Mouse (Mus musculus): ENCODE results near the gene Ppl. TPM values are rescaled to one million over a fixed set of nuclear protein-coding genes. Genes with fewer than 3 reads are reported as not detected.
A peak's percentile ranks its signal among the peaks of the same experiment; 100 is the strongest.

Ppl gene
- polyA plus RNA-seq, 1 experiment: 1.6 TPM

DNA sequence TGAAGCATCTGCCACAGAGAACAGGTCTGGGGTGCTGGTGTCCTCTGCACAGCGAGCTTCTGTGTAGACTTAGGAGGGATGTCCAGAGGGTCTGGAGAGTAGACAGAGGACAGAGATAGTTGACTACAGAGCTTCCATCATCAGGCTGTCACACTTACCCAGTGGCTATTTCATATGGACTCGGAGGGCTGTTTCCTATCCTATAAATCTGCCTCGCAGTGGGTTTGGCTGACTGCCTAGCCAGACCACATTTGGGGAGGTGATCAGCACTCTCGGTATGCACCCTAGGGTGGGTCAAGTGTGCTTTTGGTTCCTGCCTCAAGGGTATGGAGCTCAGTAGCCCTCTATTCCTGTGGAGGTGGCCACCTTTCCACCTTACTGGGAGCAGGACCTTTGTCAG, 47.0 kb downstream of the Ppl start:
- H3K4me3 ChIP-seq (ENCODE audit: low read depth, low read length): no peak overlapping the region
- no peaks in the 10 kb centered on the region for H3K27me3 ChIP-seq (ENCODE audit: control insufficient read depth, insufficient read depth, low read length)
- H3K36me3 ChIP-seq (ENCODE audit: control insufficient read depth, insufficient read depth, low read length): peaks cover 51% of the 10 kb centered on the region
- WGBS: 85% methylated on average over 4 of the region's 4 CpGs
- no peak overlapping the region for H3K27ac ChIP-seq (ENCODE audit: insufficient read depth, low read depth, low read length)
- H3K4me1 ChIP-seq (ENCODE audit: control insufficient read depth, insufficient read depth, insufficient read length, low read length): no peaks in the 10 kb centered on the region
- TF ChIP-seq POLR2A (IDR thresholded peaks at IDR 0.05; ENCODE audit: low read depth, low read length): no peak
- no peak for TF ChIP-seq CTCF (IDR thresholded peaks at IDR 0.05; ENCODE audit: extremely low read depth, insufficient read length, insufficient replicate concordance, low read depth, low read length)

DNA sequence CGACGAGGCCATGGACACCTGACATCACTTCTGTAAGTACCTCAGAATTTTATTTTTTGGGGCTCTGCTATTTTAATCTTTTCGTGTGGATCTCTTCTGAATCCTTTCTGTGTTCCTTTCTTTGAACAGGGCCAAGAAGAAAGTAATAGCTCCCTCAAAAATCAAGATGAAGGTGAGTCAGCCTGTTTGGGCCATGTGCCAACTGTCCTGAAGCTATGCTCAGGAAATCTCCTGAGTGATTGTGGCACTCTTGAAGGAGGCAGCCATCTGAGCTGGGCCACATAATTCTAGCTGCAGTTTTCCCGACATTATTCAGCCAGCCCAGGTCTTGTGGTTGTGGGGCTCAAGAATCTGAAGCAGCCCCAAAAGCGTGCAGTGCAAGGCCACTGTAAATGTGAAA, 57.9 kb downstream of the Ppl start:
- H3K36me3 ChIP-seq (ENCODE audit: control insufficient read depth, insufficient read depth, low read length): peaks cover 72% of the 10 kb centered on the region
- H3K4me1 ChIP-seq (ENCODE audit: control insufficient read depth, insufficient read depth, insufficient read length, low read length): no peaks in the 10 kb centered on the region
- no peak for TF ChIP-seq POLR2A (IDR thresholded peaks at IDR 0.05; ENCODE audit: low read depth, low read length)
- no peak for TF ChIP-seq CTCF (IDR thresholded peaks at IDR 0.05; ENCODE audit: extremely low read depth, insufficient read length, insufficient replicate concordance, low read depth, low read length)
- whole genome bisulfite sequencing: 88% methylated on average over 5 of the region's 5 CpGs
- no peaks in the 10 kb centered on the region for H3K27me3 ChIP-seq (ENCODE audit: control insufficient read depth, insufficient read depth, low read length)
- no peak overlapping the region for H3K4me3 ChIP-seq (ENCODE audit: low read depth, low read length)
- no peak overlapping the region for H3K27ac ChIP-seq (ENCODE audit: insufficient read depth, low read depth, low read length)

DNA sequence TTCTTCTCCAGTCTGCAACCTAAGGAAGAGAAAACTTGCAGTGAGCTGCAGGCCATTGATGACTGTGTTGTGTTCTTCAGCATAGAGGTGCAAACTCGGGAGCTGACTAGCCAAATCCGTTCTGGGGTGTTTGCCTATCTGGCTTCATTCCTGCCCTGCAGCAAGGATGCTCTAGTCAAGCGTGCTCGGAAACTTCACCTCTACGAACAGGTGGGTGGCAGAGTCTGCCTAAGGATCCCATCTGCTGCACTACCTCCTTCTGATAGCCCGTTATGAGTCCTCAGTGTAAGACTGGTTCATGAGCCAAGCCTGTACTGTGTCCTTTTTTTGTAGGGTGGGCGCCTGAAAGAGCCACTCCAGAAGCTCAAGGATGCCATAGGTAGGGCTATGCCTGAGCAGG, 60.2 kb downstream of the Ppl start:
- no peak overlapping the region for H3K4me3 ChIP-seq (ENCODE audit: low read depth, low read length)
- 94% methylated on average over 7 of the region's 7 CpGs for WGBS
- H3K4me1 ChIP-seq (ENCODE audit: control insufficient read depth, insufficient read depth, insufficient read length, low read length): no peaks in the 10 kb centered on the region
- no peaks in the 10 kb centered on the region for H3K27me3 ChIP-seq (ENCODE audit: control insufficient read depth, insufficient read depth, low read length)
- H3K27ac ChIP-seq (ENCODE audit: insufficient read depth, low read depth, low read length): no peak overlapping the region
- peaks cover 57% of the 10 kb centered on the region for H3K36me3 ChIP-seq (ENCODE audit: control insufficient read depth, insufficient read depth, low read length)
- TF ChIP-seq POLR2A (IDR thresholded peaks at IDR 0.05; ENCODE audit: low read depth, low read length) (no peak), CTCF (IDR thresholded peaks at IDR 0.05; ENCODE audit: extremely low read depth, insufficient read length, insufficient replicate concordance, low read depth, low read length) (no peak)

DNA sequence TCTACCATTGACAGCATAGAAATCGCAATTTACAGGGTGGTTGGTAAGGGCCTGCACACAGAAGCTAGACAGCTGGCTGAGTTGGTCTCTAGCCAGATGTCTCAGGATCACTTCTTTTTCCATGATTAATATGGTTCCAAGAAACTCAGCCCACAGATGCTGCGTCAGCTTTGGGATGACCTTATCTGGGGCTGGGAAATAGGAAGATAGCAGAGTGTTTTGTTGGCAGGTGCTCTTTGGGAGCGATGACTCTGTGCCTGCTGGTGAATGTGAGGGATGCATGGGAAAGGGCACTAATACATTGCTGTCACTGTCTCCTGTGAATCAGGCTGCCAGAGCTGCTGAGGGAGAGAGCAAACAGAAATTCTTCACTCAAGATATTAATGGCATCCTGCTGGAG, 61.9 kb downstream of the Ppl start:
- Histone ChIP-seq H3K27me3 (ENCODE audit: control insufficient read depth, insufficient read depth, low read length) (no peaks in the 10 kb centered on the region), H3K36me3 (ENCODE audit: control insufficient read depth, insufficient read depth, low read length) (peaks cover 55% of the 10 kb centered on the region), H3K27ac (ENCODE audit: insufficient read depth, low read depth, low read length) (no peak overlapping the region), H3K4me3 (ENCODE audit: low read depth, low read length) (no peak overlapping the region), H3K4me1 (ENCODE audit: control insufficient read depth, insufficient read depth, insufficient read length, low read length) (no peaks in the 10 kb centered on the region)
- WGBS: 85% methylated on average over 3 of the region's 3 CpGs
- no peak for TF ChIP-seq CTCF (IDR thresholded peaks at IDR 0.05; ENCODE audit: extremely low read depth, insufficient read length, insufficient replicate concordance, low read depth, low read length)
- TF ChIP-seq POLR2A (IDR thresholded peaks at IDR 0.05; ENCODE audit: low read depth, low read length): no peak

DNA sequence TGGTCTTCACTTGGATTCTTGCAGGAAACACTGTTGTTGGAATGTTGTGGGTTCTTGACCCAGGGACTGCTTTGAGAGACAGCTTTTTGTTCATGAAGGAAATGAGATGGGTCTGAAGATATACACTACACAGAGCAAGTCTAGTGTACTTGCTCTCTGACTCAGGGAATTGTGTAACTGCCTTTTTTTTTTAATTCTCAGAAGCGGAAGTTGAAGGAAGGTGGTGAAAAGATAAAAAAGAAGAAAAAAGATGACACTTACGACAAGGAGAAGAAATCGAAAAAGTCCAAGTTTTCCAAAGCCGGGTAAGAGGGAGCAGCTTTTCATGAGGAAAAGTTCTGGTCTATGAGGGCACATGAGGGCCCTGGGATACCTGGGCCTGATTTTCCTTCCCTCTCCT, 68.7 kb downstream of the Ppl start:
- 97% methylated on average over 4 of the region's 4 CpGs for WGBS
- H3K36me3 ChIP-seq (ENCODE audit: control insufficient read depth, insufficient read depth, low read length): peaks cover 42% of the 10 kb centered on the region
- H3K27ac ChIP-seq (ENCODE audit: insufficient read depth, low read depth, low read length): no peak overlapping the region

DNA sequence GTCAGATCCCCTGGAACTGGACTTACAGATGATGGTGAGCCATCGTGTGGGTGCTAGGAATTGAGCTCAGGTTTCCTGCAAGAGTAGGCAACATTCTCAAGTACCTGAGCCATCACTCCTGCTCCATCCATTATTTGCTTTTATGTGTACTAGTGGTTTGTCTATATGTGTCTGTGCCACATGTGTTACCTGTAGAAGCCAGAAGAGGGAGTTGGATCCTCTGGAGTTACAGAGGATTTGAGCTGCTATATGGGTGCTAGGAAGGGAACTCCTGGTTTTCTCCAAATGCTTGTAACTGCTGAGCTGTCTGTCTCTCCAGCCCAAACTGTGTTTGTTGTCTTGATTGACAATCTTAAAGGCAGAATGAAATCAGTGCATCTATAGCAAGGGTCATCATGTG, 74.1 kb downstream of the Ppl start:
- no peaks in the 10 kb centered on the region for H3K4me1 ChIP-seq (ENCODE audit: control insufficient read depth, insufficient read depth, insufficient read length, low read length)
- H3K4me3 ChIP-seq (ENCODE audit: low read depth, low read length): no peak overlapping the region
- 89% methylated on average over 1 of the region's 1 CpGs for WGBS
- H3K27me3 ChIP-seq (ENCODE audit: control insufficient read depth, insufficient read depth, low read length): no peaks in the 10 kb centered on the region
- no peak overlapping the region for H3K27ac ChIP-seq (ENCODE audit: insufficient read depth, low read depth, low read length)
- peaks cover 40% of the 10 kb centered on the region for H3K36me3 ChIP-seq (ENCODE audit: control insufficient read depth, insufficient read depth, low read length)
- TF ChIP-seq CTCF (IDR thresholded peaks at IDR 0.05; ENCODE audit: extremely low read depth, insufficient read length, insufficient replicate concordance, low read depth, low read length) (no peak), POLR2A (IDR thresholded peaks at IDR 0.05; ENCODE audit: low read depth, low read length) (no peak)

More for the DNA sequence above, 68.7 kb downstream of the Ppl start:
- Histone ChIP-seq H3K4me3 (ENCODE audit: low read depth, low read length) (no peak overlapping the region), H3K27me3 (ENCODE audit: control insufficient read depth, insufficient read depth, low read length) (no peaks in the 10 kb centered on the region), H3K4me1 (ENCODE audit: control insufficient read depth, insufficient read depth, insufficient read length, low read length) (no peaks in the 10 kb centered on the region)
- TF ChIP-seq CTCF (IDR thresholded peaks at IDR 0.05; ENCODE audit: extremely low read depth, insufficient read length, insufficient replicate concordance, low read depth, low read length) (no peak), POLR2A (IDR thresholded peaks at IDR 0.05; ENCODE audit: low read depth, low read length) (no peak)

DNA sequence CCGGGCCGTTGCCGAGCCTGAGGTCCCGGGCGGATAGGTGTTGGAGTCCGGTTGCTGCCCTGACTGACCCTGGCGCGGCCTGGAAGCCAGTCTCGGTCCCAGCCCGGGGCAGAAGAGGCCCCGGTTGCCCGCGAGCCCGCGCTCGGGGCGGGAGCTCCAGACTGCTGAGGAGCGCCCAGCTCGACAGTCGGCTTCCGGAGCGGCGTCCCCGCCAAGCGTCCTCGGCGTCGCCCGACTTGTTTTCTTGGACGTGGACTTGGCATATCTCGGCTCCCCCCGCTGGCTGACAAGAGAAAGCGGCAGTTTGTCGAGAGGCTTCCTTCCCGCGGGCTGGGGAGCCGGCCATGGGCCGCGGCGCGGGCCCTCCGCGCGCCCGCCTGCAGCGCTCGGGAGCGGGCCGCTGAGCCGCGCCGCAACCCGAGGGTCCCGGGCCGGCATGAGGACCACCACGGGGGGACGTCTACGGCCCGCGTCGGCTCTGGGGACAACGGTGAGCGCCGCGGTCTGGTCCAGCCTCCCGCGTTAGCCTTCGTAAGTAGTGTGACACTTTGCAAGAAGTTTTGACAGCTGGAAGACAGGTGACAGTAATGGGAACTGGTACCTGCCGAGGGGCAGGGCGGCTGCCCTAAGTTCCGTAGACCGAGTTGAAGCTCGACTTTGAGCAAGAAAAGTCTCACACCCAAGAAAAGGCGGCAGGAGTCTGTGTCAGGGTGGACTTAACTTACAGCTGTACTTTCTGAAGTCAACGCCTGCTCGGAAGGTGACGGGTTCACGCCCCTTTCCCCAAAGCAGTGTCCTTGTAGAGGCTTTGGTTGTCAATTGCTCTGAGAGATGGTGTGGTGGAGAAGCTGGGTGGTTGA, 81.7 kb downstream of the Ppl start:
- TF ChIP-seq POLR2A (IDR thresholded peaks at IDR 0.05; ENCODE audit: low read depth, low read length) (no peak), CTCF (IDR thresholded peaks at IDR 0.05; ENCODE audit: extremely low read depth, insufficient read length, insufficient replicate concordance, low read depth, low read length) (no peak)
- H3K4me3 ChIP-seq (ENCODE audit: low read depth, low read length): peak overlapping the region; percentile 78
- peaks cover 19% of the 10 kb centered on the region for H3K36me3 ChIP-seq (ENCODE audit: control insufficient read depth, insufficient read depth, low read length)
- H3K4me1 ChIP-seq (ENCODE audit: control insufficient read depth, insufficient read depth, insufficient read length, low read length): peaks cover 4% of the 10 kb centered on the region
- no peaks in the 10 kb centered on the region for H3K27me3 ChIP-seq (ENCODE audit: control insufficient read depth, insufficient read depth, low read length)
- under 1% methylated on average over 78 of the region's 78 CpGs for WGBS
- peak overlapping the region; percentile 95 for H3K27ac ChIP-seq (ENCODE audit: insufficient read depth, low read depth, low read length)
